Mouse (Mus musculus) liver, adult 2 months (tissue): ENCODE results near the gene Cacna1a. TPM values are rescaled to one million over a fixed set of nuclear protein-coding genes. Genes with fewer than 3 reads are reported as not detected.

Experiments used
- DNase-seq: peaks from one replicate; pipeline ENCODE4 v3.0.0-alpha.2; 2011; ENCODE audit warnings: low read depth, low spot score; ENCODE audit errors: extremely low read depth
- H3K27ac ChIP-seq: fragments of 200-500 bp; replicated peaks from 2 replicates; pipeline ENCODE4 v1.5.1; 2012; ENCODE audit warnings: low read depth, mild to moderate bottlenecking, control low read depth, inconsistent platforms, low read length; ENCODE audit not compliant: insufficient read depth
- H3K27me3 ChIP-seq: fragments of 200-500 bp; 2 replicates; pipeline ENCODE4 v1.6.1; 2012; ENCODE audit warnings: mild to moderate bottlenecking, moderate library complexity, low read length, inconsistent platforms; ENCODE audit not compliant: control insufficient read depth, insufficient read depth
- H3K36me3 ChIP-seq: fragments of 200-500 bp; 2 replicates; pipeline ENCODE4 v1.6.1; 2012; ENCODE audit warnings: low read length, inconsistent platforms; ENCODE audit not compliant: control insufficient read depth, insufficient read depth
- H3K4me1 ChIP-seq: fragments of 200-500 bp; 2 replicates; pipeline ENCODE4 v1.6.1; 2011; ENCODE audit warnings: low read length; ENCODE audit not compliant: control insufficient read depth, insufficient read depth
- H3K4me3 ChIP-seq: fragments of 200-500 bp; 2 replicates; pipeline ENCODE4 v1.5.1; 2011; ENCODE audit warnings: low read depth, mild to moderate bottlenecking, control low read depth, low read length, moderate library complexity; ENCODE audit not compliant: insufficient read depth
- H3K79me2 ChIP-seq: fragments of 200-500 bp; 2 replicates; pipeline ENCODE4 v1.6.1; 2012; ENCODE audit warnings: inconsistent platforms, mild to moderate bottlenecking, low read length, moderate library complexity; ENCODE audit not compliant: control insufficient read depth, insufficient read depth
- H3K9ac ChIP-seq: fragments of 200-500 bp; 2 replicates; pipeline ENCODE4 v1.6.1; 2012; ENCODE audit warnings: low read depth, mild to moderate bottlenecking, control low read depth, inconsistent platforms, low read length
- CTCF ChIP-seq: fragments of 200-500 bp; IDR thresholded peaks from 2 replicates; pipeline ENCODE4 v1.5.1; 2011; ENCODE audit warnings: low read depth, low read length, control low read depth
- POLR2A ChIP-seq: fragments of 200-500 bp; IDR thresholded peaks from 2 replicates; pipeline ENCODE4 v1.6.1; 2011; ENCODE audit warnings: low read length, control low read depth; ENCODE audit not compliant: insufficient read depth; ENCODE audit errors: extremely low read depth
- WGBS: fragments of 180-500 bp; shearing (Covaris S2); methylation state at CpG from one replicate; pipeline ENCODE4 v1.1.7; 2018; 5-methylcytosine and 5-hydroxymethylcytosine counted together
- polyA plus RNA-seq: library from polyadenylated mRNA; depleted of rRNA; stranded (reverse); fragments of >200 nt; gene quantifications from 2 replicates; pipeline ENCODE4 v1.2.3, GENCODE M21; 2012
- total RNA-seq: library from RNA; depleted of rRNA; stranded (reverse); fragments of >200 nt; gene quantifications from 2 replicates; pipeline ENCODE4 v1.2.3, GENCODE M21; 2014

The Cacna1a gene
- total and polyA plus RNA-seq, 2 experiments: 0.28 to 3.2 TPM

GRCm38 (mm10) chr8:84518720-84519119 lies 130.5 kb downstream of the Cacna1a start:
- no peaks in the 10 kb centered on the region for H3K36me3 ChIP-seq
- WGBS: 91% methylated on average over 6 of the region's 6 CpGs
- H3K9ac ChIP-seq: no peak overlapping the region
- DNase-seq: no peak
- no peak overlapping the region for H3K27ac ChIP-seq
- no peak overlapping the region for H3K4me3 ChIP-seq
- H3K79me2 ChIP-seq: no peaks in the 10 kb centered on the region
- no peaks in the 10 kb centered on the region for H3K27me3 ChIP-seq
- TF ChIP-seq CTCF (no peak), POLR2A (no peak)
- H3K4me1 ChIP-seq: no peaks in the 10 kb centered on the region

- WGBS: 68% methylated on average over 17 of the region's 17 CpGs
- H3K4me3 ChIP-seq: no peak overlapping the region
- TF ChIP-seq CTCF: no peak
- TF ChIP-seq POLR2A: no peak
- H3K36me3 ChIP-seq: no peaks in the 10 kb centered on the region
- H3K79me2 ChIP-seq: no peaks in the 10 kb centered on the region
- no peak overlapping the region for H3K27ac ChIP-seq
- H3K4me1 ChIP-seq: no peaks in the 10 kb centered on the region
- H3K27me3 ChIP-seq: no peaks in the 10 kb centered on the region
- H3K9ac ChIP-seq: no peak overlapping the region
- no peak for DNase-seq
These were observed 131.8 kb downstream of the Cacna1a start for GRCm38 (mm10) chr8:84519767-84520626.

GRCm38 (mm10) chr8:84520999-84521398 lies 132.8 kb downstream of the Cacna1a start:
- H3K27me3 ChIP-seq: no peaks in the 10 kb centered on the region
- no peak overlapping the region for H3K27ac ChIP-seq
- H3K9ac ChIP-seq: no peak overlapping the region
- DNase-seq: no peak
- no peaks in the 10 kb centered on the region for H3K79me2 ChIP-seq
- WGBS: 58% methylated on average over 2 of the region's 2 CpGs
- TF ChIP-seq POLR2A: no peak
- TF ChIP-seq CTCF: no peak
- no peaks in the 10 kb centered on the region for H3K4me1 ChIP-seq
- no peak overlapping the region for H3K4me3 ChIP-seq
- no peaks in the 10 kb centered on the region for H3K36me3 ChIP-seq

DNA sequence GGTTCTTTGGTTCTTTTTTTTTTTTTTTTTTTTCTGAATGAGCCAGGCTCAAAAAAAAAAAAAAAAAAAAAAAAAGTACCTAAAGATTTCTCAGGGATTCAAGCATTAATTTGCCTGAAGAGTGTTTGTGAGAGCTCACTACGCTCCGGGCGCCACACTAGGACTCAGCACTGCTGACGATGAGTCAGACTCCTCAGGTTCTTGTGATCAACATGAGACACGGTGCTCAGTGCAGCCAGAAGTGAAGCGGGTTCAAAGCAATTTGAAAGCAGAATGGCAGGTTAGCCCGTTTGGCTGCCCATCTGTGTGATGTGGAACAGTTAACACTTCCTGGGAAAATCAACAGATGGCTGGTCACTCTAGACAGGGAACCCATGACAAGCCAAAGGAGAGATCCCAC lies 139.8 kb downstream of the Cacna1a start:
- no peak overlapping the region for H3K4me3 ChIP-seq
- H3K27ac ChIP-seq: no peak overlapping the region
- TF ChIP-seq CTCF: no peak
- TF ChIP-seq POLR2A: no peak
- DNase-seq: no peak
- H3K79me2 ChIP-seq: no peaks in the 10 kb centered on the region
- H3K4me1 ChIP-seq: no peaks in the 10 kb centered on the region
- 80% methylated on average over 7 of the region's 7 CpGs for WGBS
- no peaks in the 10 kb centered on the region for H3K27me3 ChIP-seq
- no peaks in the 10 kb centered on the region for H3K36me3 ChIP-seq
- no peak overlapping the region for H3K9ac ChIP-seq

- 66% methylated on average over 4 of the region's 4 CpGs for WGBS
- H3K79me2 ChIP-seq: no peaks in the 10 kb centered on the region
- H3K27me3 ChIP-seq: no peaks in the 10 kb centered on the region
These were observed 141.3 kb downstream of the Cacna1a start for GRCm38 (mm10) chr8:84529548-84529947.

GRCm38 (mm10) chr8:84532725-84533124 lies 144.5 kb downstream of the Cacna1a start:
- WGBS: 88% methylated on average over 1 of the region's 1 CpGs
- no peak overlapping the region for H3K27ac ChIP-seq
- H3K4me3 ChIP-seq: no peak overlapping the region
- no peaks in the 10 kb centered on the region for H3K27me3 ChIP-seq
- no peak for DNase-seq
- no peaks in the 10 kb centered on the region for H3K36me3 ChIP-seq
- no peaks in the 10 kb centered on the region for H3K4me1 ChIP-seq
- TF ChIP-seq CTCF: no peak
- no peak for TF ChIP-seq POLR2A
- no peak overlapping the region for H3K9ac ChIP-seq
- no peaks in the 10 kb centered on the region for H3K79me2 ChIP-seq

More at GRCm38 (mm10) chr8:84529548-84529947, 141.3 kb downstream of the Cacna1a start:
- no peak for DNase-seq
- Histone ChIP-seq H3K9ac (no peak overlapping the region), H3K36me3 (no peaks in the 10 kb centered on the region), H3K27ac (no peak overlapping the region), H3K4me3 (no peak overlapping the region), H3K4me1 (no peaks in the 10 kb centered on the region)
- TF ChIP-seq POLR2A: no peak
- no peak for TF ChIP-seq CTCF
